Mouse (Mus musculus): ENCODE data around the gene Gm29564.
"Not testable (repeated sequence)": the region's sequence is repeated elsewhere in the genome, so short reads cannot be mapped to it uniquely, and the experiment has no call there.

Gene Gm29564

GRCm38 (mm10) chrY:78212693-78213092 lies at the start of gene Gm29564:
Gene Gm29564 (plus strand): TSS chrY:78212993.
- not testable (repeated sequence) for DNase-seq (ENCODE audit: low spot score)

All from c-Kit-positive CD71-positive TER-119-positive erythroid progenitor cells, embryonic 14.5 days (primary cell).